In the genomic region with DNA sequence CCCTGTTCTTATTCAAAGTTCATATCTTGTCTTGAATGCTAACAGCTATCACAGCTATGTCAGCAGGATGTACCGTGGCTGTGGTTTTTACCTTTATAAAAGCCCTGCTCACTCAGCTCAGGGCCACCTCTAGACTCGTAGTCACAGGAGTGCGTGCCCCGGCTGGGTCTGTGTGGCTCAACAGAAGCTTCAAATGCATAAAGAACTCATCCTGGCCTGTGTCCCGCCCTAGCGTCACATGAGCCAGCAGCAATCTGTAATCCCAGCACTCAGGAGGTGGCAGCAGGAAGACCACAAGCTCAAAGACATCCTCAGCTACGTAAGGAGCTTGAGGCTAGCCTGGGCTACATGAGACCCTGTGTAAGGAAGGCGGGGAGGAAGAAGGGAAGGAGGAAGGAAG, we compare ENCODE assay signal across 26 mouse cellular contexts.
DNase-seq lines count a peak whose midpoint lies in the region; ATAC-seq and TF ChIP-seq lines count a peak whose summit lies in the region.
"Had no signal": no experiment of that assay in that cellular context is flagged by ENCODE, and none has a peak within 500 bp of the region (broad histone marks: within the 10 kb centered on the region; RNA-seq: fewer than 3 reads in every experiment).

No protein-coding gene starts in this region.

- ATAC-seq in heart, embryonic 14.5 days (ENCODE audit: insufficient number of reproducible peaks, insufficient read depth, low FRiP score, low read depth): no peak
- ATAC-seq: activated CD4-positive, CD25-positive, alpha-beta regulatory T cell, adult 4 months; forebrain, postnatal 0 days; intestine, postnatal 0 days; Patski had no signal

- no peak overlapping the region for H3K4me2 ChIP-seq in heart, embryonic 14.5 days (ENCODE audit: low read length)
- H3K4me2 ChIP-seq: embryonic facial prominence, embryonic 12.5 days; heart, embryonic 12.5 days; hindbrain, embryonic 12.5 days; liver, embryonic 15.5 days; lung, embryonic 15.5 days; midbrain, embryonic 11.5 days; neural tube, embryonic 15.5 days had no signal

- TF ChIP-seq POLR2A in cerebellum, adult 2 months (IDR thresholded peaks at IDR 0.05; ENCODE audit: borderline replicate concordance, insufficient read depth, low read length): no peak

- 30% methylated on average over 8 of the region's 8 CpGs for WGBS in cerebellum, adult 2 months
- WGBS in heart, embryonic 14.5 days: 48% methylated on average over 8 of the region's 8 CpGs

- no peaks in the 10 kb centered on the region for H3K27me3 ChIP-seq in cerebellum, adult 2 months (ENCODE audit: control insufficient read depth, insufficient read depth, low read length)
- no peaks in the 10 kb centered on the region for H3K27me3 ChIP-seq in heart, embryonic 14.5 days (ENCODE audit: control insufficient read depth, insufficient read depth, low read length)
- H3K27me3 ChIP-seq: embryonic facial prominence, embryonic 12.5 days; heart, embryonic 12.5 days; hindbrain, embryonic 12.5 days; liver, embryonic 15.5 days; lung, embryonic 15.5 days; neural tube, embryonic 15.5 days had no signal

- no peak overlapping the region for H3K9ac ChIP-seq in heart, embryonic 14.5 days (ENCODE audit: low read length)
- H3K9ac ChIP-seq: embryonic facial prominence, embryonic 12.5 days; forebrain, postnatal 0 days; heart, embryonic 12.5 days; hindbrain, embryonic 12.5 days; liver, embryonic 15.5 days; lung, embryonic 15.5 days; neural tube, embryonic 15.5 days had no signal

- no peaks in the 10 kb centered on the region for H3K9me3 ChIP-seq in heart, embryonic 14.5 days (ENCODE audit: control insufficient read depth, low read length)
- H3K9me3 ChIP-seq: embryonic facial prominence, embryonic 12.5 days; heart, embryonic 12.5 days; hindbrain, embryonic 12.5 days; limb, embryonic 10.5 days; liver, embryonic 15.5 days; lung, embryonic 15.5 days; neural tube, embryonic 15.5 days had no signal

- peaks cover 65% of the 10 kb centered on the region for H3K4me1 ChIP-seq in cerebellum, adult 2 months (ENCODE audit: control insufficient read depth, insufficient read depth, low read length)
- peaks cover 10 to 20% of the 10 kb centered on the region in 2 experiments for H3K4me1 ChIP-seq in heart, embryonic 14.5 days (ENCODE audit: control insufficient read depth in 2 of 2, insufficient read depth in 2 of 2, low read length in 2 of 2)

- H3K4me3 ChIP-seq in cerebellum, adult 2 months (replicated peaks; ENCODE audit: insufficient read depth, low read depth, low read length): no peak overlapping the region
- H3K4me3 ChIP-seq in heart, embryonic 14.5 days (ENCODE audit: control insufficient read depth in 1 of 2, insufficient read depth in 1 of 2, low read depth in 1 of 2, low read length in 2 of 2): no peak overlapping the region
- H3K4me3 ChIP-seq: embryonic facial prominence, embryonic 12.5 days; heart, embryonic 12.5 days; hindbrain, embryonic 12.5 days; limb, embryonic 10.5 days; liver, embryonic 15.5 days; lung, embryonic 15.5 days; neural tube, embryonic 15.5 days had no signal

- no peak for TF ChIP-seq CTCF in cerebellum, adult 2 months (IDR thresholded peaks at IDR 0.05; ENCODE audit: borderline replicate concordance, insufficient read depth, low read depth, low read length)

- intact Hi-C loops in heart, postnatal 14 days (cut with DNase I): loop anchor here (10.0 kb wide), 1 partner anchor 314 kb away; no protein-coding TSS in a partner anchor

- DNase-seq in cerebellum, adult 2 months: peak; percentile 67 to 76
- DNase-seq in cerebellum, adult 11 months: no peak
- DNase-seq in heart, postnatal 14 days: no peak
- peak; percentile 35 for DNase-seq in lung, postnatal 36 days
- DNase-seq in lung, postnatal 10 days: no peak
- DNase-seq in cerebellum, postnatal 36 days: peak; percentile 64 to 66
- DNase-seq in adrenal gland, adult 2 months: no peak
- DNase-seq: adrenal gland, postnatal 10 days; forebrain, postnatal 0 days; kidney, postnatal 10 days; liver; thymus, adult 18-20 months; thymus, postnatal 36 days had no signal

- H3K27ac ChIP-seq in cerebellum, adult 2 months (ENCODE audit: insufficient read depth, low read length): peak overlapping the region; percentile 14
- H3K27ac ChIP-seq in heart, embryonic 14.5 days (replicated peaks in 1 of 2; ENCODE audit: control insufficient read depth in 1 of 2, insufficient read depth in 1 of 2, low read depth in 2 of 2, low read length in 2 of 2): peak overlapping the region; percentile 41 to 51
- H3K27ac ChIP-seq: embryonic facial prominence, embryonic 12.5 days; hindbrain, embryonic 12.5 days; limb, embryonic 10.5 days; liver, embryonic 15.5 days; lung, embryonic 15.5 days; macrophage; neural tube, embryonic 15.5 days had no signal

- H3K36me3 ChIP-seq in heart, embryonic 14.5 days (ENCODE audit: control insufficient read depth, insufficient read depth, low read length): no peaks in the 10 kb centered on the region
- H3K36me3 ChIP-seq: embryonic facial prominence, embryonic 12.5 days; heart, embryonic 12.5 days; hindbrain, embryonic 12.5 days; limb, embryonic 10.5 days; liver, embryonic 15.5 days; lung, embryonic 15.5 days; neural tube, embryonic 15.5 days had no signal

Comparison
In these comparisons a context has a peak if more than half of its experiments do, and no peak if none do; other contexts are left out.
1. DNase-seq: peak in cerebellum, adult 2 months (2 of 2), lung, postnatal 36 days (single experiment) and cerebellum, postnatal 36 days (2 of 2); none in cerebellum, adult 11 months (single experiment), heart, postnatal 14 days (0 of 2), lung, postnatal 10 days (single experiment) and adrenal gland, adult 2 months (single experiment).